Mouse (Mus musculus): ENCODE measurements at regions not wholly inside any gene's neighbourhood (a gene's known extent, or its start where the extent isn't known, plus 50 kb on each side); places are given as distances from the start of the nearest gene placed in this dataset.

DNA sequence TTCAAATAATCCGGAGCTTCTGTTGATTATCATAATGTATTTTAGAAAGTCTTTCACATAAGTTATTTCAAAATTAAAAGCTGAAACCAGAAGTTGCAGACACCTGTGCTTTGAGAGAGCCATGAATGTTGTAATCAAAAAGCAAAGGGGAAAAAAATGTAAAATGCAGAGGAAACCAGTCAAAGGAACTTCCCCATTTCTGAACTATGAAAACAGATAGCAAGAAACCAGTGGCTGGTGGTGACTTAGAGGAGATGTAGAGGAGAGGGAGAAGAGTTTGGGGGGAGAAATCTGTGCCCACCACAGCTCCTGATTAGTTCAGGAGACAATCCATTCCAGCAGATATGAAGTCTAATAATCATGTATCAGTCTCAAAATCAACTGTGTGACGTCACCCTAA, 360.3 kb upstream of the Gcfc2 start:
- no peak for DNase-seq
- intact Hi-C loops (cut with DNase I): no loop called here

DNA sequence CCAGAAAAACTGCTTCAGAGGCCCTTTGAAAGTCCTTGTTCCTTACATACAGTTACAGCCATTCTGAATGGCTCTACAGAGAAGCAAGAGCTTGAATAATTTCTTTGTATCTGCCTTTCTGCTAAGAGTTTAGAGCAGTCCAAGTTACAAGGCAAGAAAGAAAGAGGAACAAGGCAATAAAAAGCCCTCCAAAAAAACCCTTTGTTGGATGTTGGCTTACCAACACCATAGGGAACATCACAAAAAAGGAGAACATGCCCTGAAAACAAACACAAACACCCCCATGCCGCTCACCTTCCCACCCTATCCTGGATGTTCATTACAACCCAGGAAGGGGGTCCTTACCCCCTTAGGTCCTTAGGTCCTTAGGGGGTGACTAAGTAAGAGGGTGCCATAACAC, 359.2 kb upstream of the Gcfc2 start:
- DNase-seq: no peak
- intact Hi-C loops (cut with DNase I): no loop called here

DNA sequence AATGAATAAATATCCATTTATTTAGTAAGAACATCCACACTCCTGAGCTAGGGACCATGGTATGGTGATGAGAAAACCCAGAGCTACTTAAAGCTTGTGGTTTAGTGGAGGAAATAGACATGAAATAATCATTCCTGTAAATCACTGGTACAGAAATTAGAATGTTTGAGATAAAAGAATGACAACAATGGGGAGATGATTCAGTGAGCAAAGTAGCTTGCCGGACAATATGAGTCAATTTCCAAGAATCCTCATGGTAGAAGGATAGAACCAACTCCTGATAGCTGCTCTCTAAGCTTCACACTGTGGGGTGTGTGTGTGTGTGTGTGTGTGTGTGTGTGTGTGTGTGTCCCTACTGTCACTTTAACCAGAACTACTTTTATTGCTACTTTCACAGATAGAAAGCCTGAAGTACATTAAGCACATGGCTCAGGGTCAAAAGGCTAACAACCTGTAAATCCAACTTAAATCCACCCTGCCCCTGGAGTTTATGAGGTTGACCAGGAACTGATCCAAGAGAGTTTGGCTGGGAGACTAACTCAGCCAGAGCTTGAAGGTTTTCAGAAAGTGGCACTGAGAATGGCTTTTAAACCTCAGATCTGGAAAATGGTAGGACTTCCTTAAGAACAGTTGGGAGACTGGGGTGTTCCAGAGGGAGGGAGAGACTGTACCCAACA, 336.9 kb upstream of the Gcfc2 start:
- intact Hi-C loops (cut with DNase I): no loop called here

DNA sequence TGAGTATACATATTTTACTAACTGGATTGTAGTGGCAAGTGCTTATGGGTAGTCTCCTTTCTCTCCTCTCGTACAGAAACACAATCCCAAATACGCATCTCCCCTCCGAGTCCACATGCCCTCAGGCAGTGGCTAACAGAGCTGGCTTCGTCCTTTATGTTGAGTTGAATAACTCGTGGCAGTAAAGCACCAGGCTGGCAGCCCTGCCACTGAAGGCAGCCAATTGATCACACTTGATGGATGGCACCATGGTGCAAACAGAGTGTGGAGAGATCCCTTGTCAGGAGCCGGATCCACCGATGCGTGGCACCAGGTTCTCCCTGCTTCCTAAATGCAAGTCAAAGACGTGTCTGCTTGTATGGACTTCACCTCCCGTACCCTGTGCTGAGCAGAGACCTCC, 333.7 kb upstream of the Gcfc2 start:
- DNase-seq: peak; percentile 64
- intact Hi-C loops (cut with DNase I): no loop called here

More for the DNA sequence above, 336.9 kb upstream of the Gcfc2 start:
- DNase-seq: no peak

DNA sequence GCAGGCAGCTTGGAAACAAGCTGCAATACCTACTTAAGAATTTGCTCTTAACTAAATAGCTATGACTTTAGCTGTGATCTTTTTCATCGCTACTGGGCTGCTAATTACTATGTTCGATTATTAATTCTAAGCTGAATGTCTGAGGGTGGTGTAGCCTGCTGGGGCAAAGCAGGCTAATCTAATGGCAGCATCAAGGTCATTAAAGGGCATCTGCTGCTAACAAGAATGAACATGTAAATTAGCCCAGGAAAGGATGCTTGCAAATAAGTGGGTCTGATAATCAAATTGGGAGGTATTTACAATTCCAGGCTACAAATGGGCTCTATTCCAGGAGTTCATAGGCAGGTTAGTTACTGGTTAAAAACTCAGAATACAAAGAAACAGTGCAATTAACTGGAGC, 327.5 kb upstream of the Gcfc2 start:
- intact Hi-C loops (cut with DNase I): no loop called here
- no peak for DNase-seq

DNA sequence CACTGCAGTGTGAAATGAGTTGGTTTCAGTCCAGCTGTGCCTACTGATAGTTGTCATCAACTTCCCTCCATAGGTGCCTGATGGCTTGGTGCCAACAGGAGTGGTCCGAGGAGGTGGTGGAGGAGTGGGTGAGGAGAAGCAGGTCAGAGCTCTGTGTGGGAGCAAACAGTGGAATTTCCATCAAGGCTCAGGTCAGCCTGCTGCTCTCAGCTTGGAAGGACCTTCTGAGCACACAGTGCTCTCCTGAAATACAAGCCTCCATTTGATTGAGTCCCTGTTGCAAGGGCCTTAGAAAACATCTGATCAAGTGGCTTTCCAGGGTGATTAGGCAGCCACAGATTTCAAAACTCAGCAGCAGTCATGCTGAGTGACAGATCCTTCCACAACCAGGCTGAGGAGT, 314.8 kb upstream of the Gcfc2 start:
- intact Hi-C loops (cut with DNase I): no loop called here
- DNase-seq: peak; percentile 7

DNA sequence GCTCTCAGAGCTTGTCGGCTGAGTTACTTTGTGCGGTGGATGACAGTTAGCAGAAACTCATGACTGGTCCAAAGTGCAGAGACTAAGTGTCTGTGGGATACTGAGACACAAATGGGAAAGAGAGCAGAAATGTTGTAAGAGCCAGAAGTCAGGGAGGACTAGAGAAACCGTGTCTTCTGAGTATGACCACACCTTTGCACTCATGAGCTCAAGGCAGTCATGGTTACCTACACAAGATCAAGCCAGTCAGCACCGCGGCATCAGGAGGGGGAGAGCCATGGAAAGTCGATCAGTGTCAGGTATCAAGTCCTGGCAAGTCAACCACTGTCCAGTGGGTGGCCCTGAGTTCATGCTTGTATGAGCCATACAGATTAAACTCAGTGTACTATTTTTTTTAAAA, 311.5 kb upstream of the Gcfc2 start:
- intact Hi-C loops (cut with DNase I): no loop called here
- DNase-seq: no peak

DNA sequence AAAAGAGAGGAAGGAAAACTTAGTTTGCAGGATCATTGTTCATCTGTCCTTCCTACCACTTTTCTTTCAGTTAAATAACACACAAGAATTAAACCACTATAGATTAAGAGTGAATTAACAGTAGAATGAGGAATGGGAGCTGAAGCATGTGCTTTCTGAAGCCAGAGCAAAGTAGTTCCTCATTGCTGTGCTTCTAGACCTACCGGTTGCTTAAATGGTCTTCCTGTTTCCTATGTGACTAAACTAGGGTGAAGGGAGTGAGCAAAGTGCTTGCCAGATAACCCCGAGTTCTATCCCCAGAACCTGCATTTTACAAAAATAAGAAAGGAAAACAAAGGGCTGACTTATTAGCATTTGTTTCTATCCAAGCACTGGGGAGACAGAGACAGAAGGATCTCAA, 305.5 kb upstream of the Gcfc2 start:
- intact Hi-C loops (cut with DNase I): no loop called here
- no peak for DNase-seq

DNA sequence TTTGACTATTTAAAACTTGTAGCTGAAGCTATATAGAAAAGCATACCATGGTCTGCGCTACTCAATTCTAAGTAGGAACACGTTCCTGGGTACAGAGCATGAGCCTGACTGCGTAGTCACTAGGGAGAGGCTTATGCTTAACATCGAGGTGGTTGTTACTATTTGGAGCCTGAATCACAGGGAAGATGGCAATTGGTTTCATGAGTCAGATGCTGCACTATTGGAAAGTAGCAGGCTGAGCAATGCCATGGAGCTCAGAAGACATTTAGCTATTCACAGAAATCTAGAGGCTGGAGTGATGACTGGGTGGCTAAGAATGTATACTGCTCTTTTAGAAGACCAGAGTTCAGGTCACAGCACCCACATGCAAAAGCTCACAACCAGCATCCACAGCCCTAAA, 302.4 kb upstream of the Gcfc2 start:
- no peak for DNase-seq
- intact Hi-C loops (cut with DNase I): no loop called here

DNA sequence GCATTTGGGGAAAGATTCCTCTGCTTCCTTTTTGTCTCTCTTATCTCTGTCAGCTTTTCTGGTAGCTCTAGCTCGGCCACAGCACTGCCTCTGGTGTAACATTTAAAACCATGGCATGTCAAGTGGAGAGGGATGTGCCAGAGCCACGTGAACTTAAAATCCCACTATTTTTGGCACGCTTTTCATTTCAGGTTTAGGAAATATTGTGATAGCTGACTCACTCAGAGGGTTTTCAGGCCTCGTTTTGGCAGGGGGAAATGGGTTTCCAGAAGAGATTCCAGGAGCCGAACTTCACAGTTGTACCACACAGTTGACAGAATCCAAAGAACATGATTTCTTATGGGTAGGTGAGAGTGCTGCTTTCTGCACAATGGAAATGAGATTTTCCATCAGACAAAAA, 300.8 kb upstream of the Gcfc2 start:
- intact Hi-C loops (cut with DNase I): no loop called here

DNA sequence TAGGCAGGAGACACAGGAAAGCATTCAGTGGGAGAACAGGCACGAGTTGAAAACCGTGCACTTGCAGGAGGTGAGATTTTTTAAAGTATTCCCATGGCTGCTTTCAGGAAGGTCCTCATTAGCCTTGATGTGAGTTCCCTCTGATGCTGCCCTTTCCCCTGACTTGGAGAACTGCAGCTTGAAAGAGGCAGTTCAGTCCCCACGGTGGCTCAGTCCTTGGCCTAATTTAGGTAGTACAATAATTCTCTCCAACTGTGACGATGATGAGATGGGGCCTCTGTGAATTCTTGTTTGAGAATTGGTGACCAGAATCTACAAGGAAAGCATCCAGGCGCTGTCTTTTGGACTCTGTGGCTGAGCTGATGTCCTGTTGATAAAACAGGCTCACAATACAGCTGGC, 298.5 kb upstream of the Gcfc2 start:
- DNase-seq: no peak
- intact Hi-C loops (cut with DNase I): no loop called here

More for the DNA sequence above, 300.8 kb upstream of the Gcfc2 start:
- DNase-seq: no peak

DNA sequence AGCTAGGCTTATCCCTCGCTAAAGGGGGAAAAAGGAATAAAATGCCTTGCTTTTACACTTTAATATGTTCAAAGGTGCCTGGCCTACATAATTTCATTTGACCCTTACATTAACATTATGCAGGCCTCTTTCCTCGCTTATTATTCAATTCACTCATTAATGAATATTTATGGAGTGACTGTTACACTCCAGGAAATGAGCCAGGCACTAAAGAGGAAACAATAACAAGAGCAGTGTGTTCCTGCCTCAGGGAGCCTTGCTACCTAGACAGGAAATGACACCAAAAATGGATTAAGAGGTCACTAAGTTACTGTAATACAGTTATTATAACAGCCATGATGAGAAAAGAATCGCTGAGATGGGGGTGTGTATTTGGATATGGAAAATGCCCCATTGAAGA, 289.9 kb upstream of the Gcfc2 start:
- no peak for DNase-seq
- intact Hi-C loops (cut with DNase I): no loop called here

DNA sequence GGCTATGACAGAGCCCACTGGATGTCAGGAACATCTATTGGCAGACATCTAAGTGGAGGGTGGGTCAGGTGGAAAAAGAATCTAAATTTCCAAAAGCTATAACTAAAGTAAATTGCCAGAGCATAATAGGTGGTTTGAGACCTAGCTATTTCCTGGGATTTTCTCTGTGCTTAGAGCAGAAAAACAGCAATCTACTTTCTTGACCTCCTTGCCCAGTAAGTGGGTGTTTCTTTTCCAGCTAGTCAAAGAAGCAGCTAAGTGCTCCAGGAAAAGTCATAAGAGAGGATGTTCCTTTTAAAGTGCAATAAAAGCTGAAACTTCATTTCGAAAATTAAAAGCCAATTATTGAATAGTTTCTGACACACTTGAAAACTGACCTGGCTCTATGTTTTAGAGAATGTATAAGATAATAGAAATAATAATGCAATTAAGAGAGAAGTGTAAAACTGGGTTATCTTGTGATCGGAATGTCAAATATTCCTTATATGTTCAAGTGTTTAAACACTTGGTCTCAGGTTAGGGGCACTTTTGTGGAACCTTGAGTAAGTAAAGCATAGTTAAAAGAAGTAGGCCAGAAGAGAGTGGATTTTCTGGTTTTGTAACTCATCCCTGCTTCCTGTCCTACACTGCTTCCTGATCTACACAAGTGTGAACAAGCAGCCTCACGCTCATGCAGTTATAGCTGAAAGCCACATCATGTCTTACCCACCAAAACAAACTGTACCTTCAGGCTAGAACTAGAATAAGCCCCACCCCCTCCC, 275.7 kb upstream of the Gcfc2 start:
- no peak for DNase-seq
- intact Hi-C loops (cut with DNase I): no loop called here

DNA sequence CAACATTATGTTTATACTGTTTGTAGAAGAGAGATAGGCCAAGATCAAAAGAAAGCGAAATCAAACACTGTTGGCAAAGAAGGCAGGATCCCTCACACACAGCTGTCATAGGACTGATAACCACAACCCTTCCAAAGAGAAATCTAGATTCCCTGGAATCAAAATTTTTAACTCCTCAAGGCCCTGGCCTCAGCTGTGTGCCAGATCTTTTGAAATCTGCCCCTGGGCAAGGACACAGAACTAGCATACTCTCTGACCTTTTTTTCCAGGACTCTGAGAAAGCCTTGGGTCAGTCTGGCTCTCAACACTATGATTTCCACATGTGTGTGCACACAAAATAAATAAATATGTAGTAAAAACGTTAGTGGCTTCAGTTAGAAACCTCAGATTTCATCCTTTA, 271.6 kb upstream of the Gcfc2 start:
- intact Hi-C loops (cut with DNase I): no loop called here
- no peak for DNase-seq

DNA sequence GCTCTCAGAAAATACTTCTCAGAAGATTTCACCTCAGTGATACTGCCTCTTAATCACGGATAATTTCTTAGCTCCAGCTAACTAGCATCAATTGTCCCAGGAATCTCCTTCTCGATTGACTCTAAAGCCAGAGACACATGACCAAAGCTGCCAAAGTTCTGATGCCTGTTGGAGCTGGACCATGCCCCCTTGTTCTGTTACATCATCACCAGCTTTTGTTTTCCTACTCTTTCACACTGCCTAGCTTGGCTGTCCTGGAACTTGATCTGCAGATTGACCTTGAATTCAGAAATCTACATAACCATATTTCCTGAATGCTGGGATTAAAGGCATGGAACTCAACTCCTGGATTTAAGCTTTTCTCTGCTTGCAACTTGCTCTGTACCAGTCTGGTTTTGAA, 268.3 kb upstream of the Gcfc2 start:
- DNase-seq: no peak
- intact Hi-C loops (cut with DNase I): no loop called here

DNA sequence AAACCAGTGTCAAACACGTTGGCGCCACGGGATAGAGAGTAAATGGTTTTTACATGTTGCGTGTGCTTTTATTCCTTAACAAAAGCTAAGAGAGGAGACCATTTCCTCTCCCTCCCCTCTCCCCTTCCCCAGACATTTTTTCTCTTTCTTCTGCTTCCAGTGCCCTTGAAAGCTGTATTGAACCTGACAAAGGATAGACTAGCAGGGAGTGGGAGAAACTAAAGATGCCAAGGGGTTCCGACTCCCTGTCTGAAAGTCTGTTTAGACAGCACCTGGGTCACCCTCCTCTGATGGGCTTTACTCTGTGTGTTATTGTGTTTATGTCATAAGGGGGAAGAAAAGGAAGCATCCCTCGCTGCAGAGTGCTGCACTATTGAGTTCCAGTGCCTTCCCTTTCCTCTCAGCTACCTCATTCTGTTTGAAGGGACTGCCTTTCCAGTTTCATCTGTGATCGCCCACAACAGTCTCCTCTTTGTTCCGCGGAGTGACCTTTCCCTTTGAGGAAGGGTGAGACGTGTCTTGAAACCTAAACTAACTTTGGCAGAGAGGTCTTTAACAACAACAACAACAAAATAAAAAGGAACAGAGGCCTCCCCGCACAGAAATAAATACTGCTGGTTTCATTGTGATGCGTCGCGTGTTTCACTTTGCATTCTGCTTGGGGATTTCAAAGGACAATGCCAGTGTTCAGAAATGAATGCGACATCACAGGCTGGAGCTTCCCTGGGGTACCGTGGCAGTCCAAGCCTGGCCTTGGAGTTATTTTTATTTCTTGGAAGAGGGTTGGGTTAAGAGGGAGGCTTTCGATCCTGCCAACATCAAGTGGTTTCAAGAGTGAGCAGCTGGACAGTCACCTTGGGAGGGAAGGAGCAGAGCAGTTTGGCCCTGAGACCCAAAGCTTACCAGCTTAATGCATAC, 262.7 kb upstream of the Gcfc2 start:
- peak; percentile 29 for DNase-seq
- intact Hi-C loops (cut with DNase I): no loop called here

DNA sequence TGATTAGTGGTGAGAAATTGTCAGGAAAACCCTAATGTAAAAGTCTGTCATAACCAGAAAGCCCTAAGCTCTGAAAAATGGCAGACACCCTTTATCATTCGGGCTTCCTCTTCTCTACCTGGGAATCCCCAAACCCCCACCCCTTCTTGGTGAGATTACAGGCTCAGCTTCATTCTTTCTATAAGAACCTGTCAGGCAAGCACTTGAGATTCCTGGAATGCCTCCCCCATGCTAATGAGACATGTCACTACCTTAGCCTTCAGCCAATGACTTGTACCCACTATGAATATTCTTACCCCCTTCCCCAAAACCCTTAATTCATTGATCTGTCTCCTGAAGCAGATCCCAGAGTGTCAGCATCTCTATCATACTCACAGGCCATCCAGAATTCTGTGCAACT, 254.5 kb upstream of the Gcfc2 start:
- intact Hi-C loops (cut with DNase I): no loop called here
- DNase-seq: no peak

DNA sequence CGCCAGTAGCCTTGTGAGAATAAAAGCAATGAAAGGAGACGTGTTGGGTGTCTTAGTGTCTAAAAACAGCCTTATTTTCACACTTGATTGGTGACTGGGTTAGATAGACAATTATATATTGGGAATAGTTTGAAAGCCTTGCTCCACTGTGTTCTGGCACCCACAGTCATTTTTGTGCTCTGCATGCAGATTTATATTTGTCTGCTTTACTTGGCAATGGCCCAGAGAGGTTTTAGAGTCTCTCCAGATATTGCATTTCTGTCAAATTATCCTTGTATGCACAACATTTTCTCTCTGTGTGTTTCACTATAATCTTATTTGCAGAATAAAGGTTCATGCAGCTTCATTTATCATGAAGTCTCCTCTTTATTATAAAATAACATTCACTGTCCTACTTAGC, 250.2 kb upstream of the Gcfc2 start:
- no peak for DNase-seq
- intact Hi-C loops (cut with DNase I): no loop called here

DNA sequence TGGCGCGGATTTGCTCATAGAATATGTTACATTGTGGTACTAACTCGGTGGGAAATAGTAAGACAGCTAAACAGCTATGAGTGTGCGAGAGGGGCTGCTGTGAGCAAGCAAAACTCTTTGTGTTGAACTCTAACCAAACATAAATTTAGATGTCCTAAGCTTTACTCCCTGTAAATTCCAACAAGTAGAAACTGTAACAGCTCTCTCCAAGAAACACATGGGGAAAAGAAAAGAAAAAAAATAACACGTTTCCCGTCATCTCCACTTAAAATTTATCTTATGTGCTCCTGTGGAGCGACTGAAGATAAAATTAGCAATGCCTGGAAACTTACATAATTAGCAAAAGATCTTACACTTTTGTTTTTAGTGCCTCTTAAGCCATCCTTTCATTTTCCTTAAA, 226.2 kb upstream of the Gcfc2 start:
- no peak for DNase-seq

DNA sequence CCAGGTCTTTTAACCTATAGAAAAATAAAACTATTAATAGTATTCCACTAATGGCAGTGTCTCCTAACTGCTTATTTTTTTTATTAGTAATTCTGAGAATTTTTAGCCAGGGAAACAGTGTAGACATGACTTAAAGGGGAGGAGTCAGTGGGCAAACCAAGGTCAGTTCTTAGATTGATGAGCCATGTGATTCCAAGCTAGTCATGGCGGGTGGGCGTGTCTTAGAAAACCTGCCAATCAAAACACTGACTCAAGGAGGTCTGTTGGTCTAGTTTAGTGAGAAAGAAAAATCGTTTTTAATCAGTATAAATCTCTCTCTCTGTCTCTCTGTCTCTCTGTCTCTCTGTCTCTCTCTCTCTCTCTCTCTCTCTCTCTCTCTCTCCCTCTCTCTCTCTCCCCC, 225.3 kb upstream of the Gcfc2 start:
- intact Hi-C loops (cut with DNase I): no loop called here
- DNase-seq: no peak

More for the DNA sequence above, 226.2 kb upstream of the Gcfc2 start:
- intact Hi-C loops (cut with DNase I): no loop called here

DNA sequence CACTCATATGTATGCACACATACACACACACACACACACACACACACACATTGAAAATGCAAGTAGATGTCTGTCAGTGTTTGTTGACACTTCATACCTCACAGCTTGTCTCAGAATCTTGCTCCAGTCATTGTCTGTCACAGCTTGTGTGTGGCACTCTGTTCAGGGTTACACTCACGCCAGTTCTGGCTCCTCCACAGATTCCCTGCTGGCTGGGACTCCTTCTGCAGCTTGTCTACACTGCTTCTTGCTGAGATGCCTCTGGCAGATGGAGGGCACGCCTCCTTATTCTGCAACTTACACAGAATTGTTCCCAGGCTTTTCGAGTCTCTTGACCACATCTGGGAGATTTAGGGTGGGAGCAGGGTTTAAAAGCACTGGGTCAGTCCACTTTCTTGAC, 208.6 kb upstream of the Gcfc2 start:
- intact Hi-C loops (cut with DNase I): no loop called here
- peak; percentile 20 for DNase-seq

DNA sequence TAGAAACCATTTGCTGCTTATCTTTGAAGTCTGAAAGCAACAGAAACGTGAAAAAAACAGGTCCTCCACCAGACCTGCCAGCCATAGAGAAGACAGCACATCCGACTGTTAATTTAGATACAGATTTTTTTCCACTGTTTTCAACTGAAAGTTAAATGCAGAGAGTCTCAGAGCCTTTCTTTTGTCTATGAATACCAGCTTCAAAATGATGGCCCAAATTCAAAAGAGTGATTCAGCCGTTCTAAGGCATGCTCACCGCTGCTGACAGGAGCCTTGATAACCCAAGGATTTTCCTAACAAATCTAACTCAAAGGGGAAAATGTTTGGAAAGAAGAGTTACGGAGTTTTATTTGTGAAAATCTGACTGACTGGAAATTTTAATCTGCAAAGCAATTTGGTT, 207.1 kb upstream of the Gcfc2 start:
- intact Hi-C loops (cut with DNase I): no loop called here
- no peak for DNase-seq

Data from left cerebral cortex, postnatal 4 days (tissue).